Mouse (Mus musculus) frontal cortex, postnatal 10 days (tissue): ENCODE measurements at regions not wholly inside any gene's neighbourhood (a gene's known extent, or its start where the extent isn't known, plus 50 kb on each side); places are given as distances from the start of the nearest gene placed in this dataset.

ENCODE experiments used
- DNase-seq, 2 experiments: peaks; one replicate each; pipeline ENCODE4 v3.0.0; 2022; ENCODE audit warnings: low spot score in 2 of 2, mixed read lengths in 1 of 2

DNA sequence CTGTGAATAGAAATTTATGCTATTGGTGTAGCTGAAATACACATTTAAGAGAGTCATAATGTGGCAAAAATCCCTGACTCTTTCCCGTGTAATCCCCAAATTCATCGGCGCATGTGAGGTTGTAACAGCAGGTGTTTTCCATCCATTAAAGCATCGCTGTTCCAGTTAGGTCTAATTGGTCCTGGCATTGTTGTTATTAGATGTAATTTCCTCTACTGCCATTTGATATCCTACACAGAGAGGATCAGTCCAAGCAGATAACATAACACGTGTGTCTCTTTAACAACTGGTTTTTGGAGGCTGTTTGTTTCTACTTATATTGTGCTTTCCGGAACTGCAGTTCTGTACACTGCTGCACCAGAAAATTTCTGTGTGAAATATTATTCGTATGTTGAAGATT is 101.8 kb downstream of the Vgll3 start:
- DNase-seq: no peak

DNA sequence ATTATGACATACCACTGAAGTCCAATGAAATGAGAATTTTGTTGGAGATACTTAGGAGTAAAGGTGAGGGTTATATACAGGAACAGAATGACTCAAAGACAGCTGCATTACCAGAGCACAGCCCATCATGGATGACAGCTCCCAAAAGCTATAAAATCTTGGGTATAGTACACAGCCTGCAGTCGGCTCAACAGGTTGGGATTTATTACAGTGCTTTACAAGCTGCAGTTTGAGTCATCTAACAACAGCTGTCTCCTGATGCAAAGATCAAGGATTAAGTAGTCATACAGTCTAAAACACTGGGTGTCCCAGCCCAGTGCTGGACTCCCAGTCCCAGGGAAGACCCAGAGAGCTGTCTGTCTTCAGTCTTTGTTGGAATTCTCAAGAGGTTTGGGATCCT is 110.9 kb downstream of the Vgll3 start:
- no peak for DNase-seq

GRCm38 (mm10) chr16:65963829-65964228 is 148.8 kb downstream of the Vgll3 start:
- DNase-seq: no peak

DNA sequence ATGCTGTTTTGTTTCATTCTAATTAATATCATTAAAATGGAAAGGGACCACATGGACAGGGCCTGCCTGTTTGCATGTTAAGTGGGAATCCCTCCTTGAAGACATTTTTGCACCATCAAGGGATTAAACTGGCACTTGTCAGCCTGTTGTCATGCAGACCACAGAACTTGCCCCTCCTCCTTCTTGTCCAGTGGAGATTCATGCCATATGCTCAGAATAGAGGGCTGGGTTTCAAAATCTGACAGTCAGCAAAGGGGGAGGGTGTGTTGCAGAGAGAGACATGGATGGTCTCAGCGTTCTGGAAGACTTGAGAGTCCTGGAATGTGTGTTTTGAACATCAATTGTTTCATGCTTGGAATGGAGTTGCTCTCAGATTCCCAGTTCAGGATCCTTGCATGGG is 149.2 kb downstream of the Vgll3 start:
- no peak for DNase-seq

DNA sequence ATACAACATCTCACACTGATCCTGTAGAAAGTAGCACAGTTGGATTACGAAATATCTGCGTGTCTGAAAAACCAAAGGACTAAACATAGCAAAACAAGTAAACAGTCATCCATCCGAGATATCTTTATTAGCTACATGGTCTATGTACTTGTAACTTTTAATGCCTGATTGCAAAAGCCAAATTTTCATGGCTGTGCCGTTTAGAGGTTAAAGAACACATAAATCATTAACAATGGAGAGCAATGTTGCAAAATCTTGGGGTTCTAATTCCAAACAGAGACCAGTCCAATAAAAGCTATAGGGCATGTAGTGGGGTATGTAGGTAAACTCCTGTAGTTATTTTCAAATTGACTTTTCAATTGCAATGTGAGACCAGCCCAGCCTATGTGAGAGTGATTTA is 162.0 kb downstream of the Vgll3 start:
- no peak for DNase-seq

DNA sequence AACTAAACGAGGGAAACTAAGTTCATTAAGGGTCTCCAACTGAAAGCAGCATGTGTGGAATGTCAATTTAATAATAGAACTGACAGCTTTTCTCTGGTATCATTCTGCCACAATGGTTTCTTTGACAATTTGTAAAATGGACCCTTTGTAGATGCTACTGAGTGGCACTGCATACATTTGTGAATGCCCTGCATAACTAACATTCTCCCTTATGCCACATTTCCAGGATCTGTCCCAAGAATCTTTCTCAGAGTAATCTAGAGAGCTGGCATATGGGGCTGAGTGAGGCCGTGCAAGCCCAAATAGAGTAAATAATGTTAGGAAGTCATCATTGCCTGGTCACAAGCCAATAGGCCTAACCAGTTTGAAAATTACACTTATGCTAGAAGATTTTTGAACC is 172.1 kb downstream of the Vgll3 start:
- DNase-seq: no peak

GRCm38 (mm10) chr16:65999343-65999742 is 184.3 kb downstream of the Vgll3 start:
- DNase-seq: no peak

DNA sequence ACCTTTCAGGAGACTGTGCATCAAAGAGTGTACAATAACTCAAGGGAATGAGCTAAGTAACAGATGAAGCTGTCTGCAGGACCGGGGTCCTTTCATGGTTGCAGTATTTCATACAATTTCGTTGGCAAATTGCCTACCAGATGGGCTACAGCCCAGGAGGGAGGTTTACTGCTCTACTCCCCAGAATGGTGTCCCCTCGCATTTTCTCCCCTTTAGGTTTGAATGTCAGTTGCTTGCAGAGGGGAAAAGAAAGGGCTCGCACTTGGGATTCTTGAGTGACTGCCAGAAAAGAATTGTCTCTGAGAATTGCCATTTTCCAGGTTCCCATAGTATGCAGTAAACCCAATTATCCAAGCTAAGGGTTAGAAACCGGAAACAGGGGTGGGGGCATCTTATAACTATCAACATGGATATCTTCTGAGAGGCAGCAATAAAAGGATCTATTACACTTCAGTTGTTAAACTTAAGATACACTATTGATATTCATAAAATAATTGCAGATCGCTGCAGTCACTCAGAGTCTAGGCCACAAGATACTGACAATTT is 185.7 kb downstream of the Vgll3 start:
- no peak for DNase-seq

GRCm38 (mm10) chr16:66004689-66005088 is 189.6 kb downstream of the Vgll3 start:
- DNase-seq: no peak

DNA sequence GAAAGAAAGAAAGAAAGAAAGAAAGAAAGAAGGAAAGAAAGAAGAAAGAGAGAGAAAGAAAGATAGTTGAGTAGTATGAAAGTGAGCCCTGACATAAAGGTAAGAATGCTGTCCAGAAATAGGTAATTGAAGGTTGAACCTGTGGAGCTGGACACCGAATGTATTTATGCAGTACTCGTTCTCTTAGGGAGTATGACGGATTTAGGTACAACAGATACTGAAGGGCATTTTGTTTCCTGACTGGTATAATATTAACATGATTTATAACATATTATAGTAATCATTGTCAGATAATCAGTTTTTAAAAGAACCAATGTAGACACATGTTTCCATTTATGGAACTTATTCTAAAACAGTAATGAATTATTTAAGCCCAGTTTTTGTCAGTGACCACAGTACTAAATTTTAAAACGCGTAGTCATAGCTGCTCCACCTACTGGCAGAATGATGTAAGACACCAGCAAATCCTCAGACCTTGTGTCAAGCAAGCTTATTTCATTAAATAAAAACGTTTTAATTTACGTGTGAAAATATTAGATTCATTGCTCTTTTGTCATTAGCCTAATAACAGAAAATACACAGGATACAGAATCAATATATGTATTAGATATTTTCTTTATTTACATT is 191.0 kb downstream of the Vgll3 start:
- DNase-seq: peak in 1 of 2 experiments; percentile 29

DNA sequence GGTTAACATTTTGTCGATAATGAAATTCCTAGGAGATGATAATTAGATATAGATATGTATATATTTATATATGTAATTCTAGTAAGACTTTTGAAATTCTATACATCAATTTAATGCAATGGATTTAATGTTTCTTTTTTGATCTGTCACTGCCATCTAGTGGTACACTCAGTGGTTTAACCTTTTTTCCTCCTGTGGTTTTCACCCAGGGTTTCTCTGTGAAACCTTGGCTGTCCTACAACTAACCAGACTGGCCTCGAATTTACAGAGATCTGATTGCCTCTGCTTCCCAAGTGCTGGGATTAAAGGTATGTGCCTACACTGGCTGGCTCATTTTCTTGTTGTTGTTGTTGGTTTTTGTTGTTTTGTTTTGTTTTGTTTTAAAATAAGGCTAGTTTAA is 198.6 kb downstream of the Vgll3 start:
- no peak for DNase-seq

GRCm38 (mm10) chr16:66014861-66015602 is 200.0 kb downstream of the Vgll3 start:
- no peak for DNase-seq

DNA sequence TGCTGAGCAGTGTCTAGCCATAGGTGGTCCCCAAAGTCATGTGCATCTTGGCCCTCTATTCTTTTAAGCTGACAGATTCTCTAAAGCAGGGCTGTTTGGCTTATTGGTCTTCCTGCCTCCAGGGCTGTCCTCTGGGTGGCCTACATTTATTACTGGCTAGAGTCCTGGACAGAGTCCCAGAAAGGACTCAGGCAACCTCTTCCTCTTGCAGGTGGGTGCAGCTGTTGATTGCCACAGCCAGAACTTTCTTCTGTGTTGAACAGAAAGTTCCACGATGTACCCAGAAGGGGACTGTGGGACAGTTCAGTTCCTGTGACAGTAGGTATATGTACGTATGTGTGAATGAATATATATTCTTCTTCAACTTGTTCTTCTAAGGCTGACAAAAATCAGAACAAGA is 202.0 kb downstream of the Vgll3 start:
- no peak for DNase-seq

DNA sequence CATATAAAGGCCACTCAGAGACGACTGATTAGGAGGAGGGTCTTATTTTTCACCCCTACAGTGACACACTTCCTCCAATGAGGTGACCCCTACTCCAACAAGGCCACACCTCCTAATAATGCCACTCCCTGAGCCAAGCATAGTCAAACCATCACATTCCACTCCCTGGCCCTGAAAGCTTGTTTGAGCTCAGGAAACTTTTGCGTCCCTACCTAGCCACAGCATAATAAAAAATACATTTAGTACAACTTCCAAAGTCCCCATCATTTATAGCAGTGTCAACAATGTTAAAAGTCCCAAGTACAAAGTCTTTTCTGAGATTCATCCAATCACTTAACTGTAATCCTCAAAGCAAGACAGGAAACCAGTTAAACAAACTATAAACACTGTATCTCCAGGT is 208.3 kb downstream of the Vgll3 start:
- DNase-seq: no peak
